Mouse (Mus musculus): ENCODE data around the gene Rdh19. TPM values are rescaled to one million over a fixed set of nuclear protein-coding genes. Genes with fewer than 3 reads are reported as not detected.

Gene Rdh19
- polyA plus RNA-seq, 1 experiment from 2014 or later = not detected

DNA sequence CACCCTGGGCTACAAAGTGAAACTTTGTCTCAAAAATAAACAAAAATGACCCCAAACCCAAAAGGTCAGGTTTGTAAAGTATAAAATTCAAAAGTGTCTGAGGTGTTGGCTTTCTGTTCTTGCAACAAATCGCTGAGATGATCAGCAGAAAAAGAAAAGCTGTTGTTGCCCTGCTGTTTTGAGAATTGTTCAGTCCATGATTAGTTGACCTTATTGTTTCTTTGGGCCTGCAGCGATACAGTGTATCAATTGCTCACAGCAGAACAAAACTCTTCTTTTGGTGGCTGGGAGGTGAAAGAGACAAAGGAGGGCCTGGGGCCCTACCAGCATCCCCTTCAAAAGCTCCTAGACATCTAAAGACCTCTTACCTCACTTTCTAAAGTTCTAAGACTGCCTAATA is 56.4 kb downstream of the Rdh19 start:
- Histone ChIP-seq H3K9ac (ENCODE audit: low read length) (no peak overlapping the region), H3K4me3 (ENCODE audit: control insufficient read depth in 1 of 2, insufficient read depth in 1 of 2, low read depth in 1 of 2, low read length in 2 of 2) (no peak overlapping the region), H3K4me1 (ENCODE audit: control insufficient read depth in 2 of 2, insufficient read depth in 2 of 2, low read length in 2 of 2) (peaks cover 0 to 4% of the 10 kb centered on the region in 2 experiments; a peak in 1 of 4 replicates), H3K9me3 (ENCODE audit: control insufficient read depth, low read length) (no peaks in the 10 kb centered on the region), H3K36me3 (ENCODE audit: control insufficient read depth, insufficient read depth, low read length) (no peaks in the 10 kb centered on the region), H3K27ac (replicated peaks in 1 of 2; ENCODE audit: control insufficient read depth in 1 of 2, insufficient read depth in 1 of 2, low read depth in 2 of 2, low read length in 2 of 2) (no peak overlapping the region), H3K4me2 (ENCODE audit: low read length) (no peak overlapping the region), H3K27me3 (ENCODE audit: control insufficient read depth, insufficient read depth, low read length) (no peaks in the 10 kb centered on the region)
- WGBS = 92% methylated on average over 2 of the region's 2 CpGs
- ATAC-seq (ENCODE audit: insufficient number of reproducible peaks, insufficient read depth, low FRiP score, low read depth) = no peak

- no peak overlapping the region for H3K4me3 ChIP-seq (ENCODE audit: control insufficient read depth in 1 of 2, insufficient read depth in 1 of 2, low read depth in 1 of 2, low read length in 2 of 2)
- H3K27me3 ChIP-seq (ENCODE audit: control insufficient read depth, insufficient read depth, low read length) = no peaks in the 10 kb centered on the region
- H3K27ac ChIP-seq (replicated peaks in 1 of 2; ENCODE audit: control insufficient read depth in 1 of 2, insufficient read depth in 1 of 2, low read depth in 2 of 2, low read length in 2 of 2) = no peak overlapping the region
- H3K4me2 ChIP-seq (ENCODE audit: low read length) = no peak overlapping the region
- no peak overlapping the region for H3K9ac ChIP-seq (ENCODE audit: low read length)
- H3K4me1 ChIP-seq (ENCODE audit: control insufficient read depth in 2 of 2, insufficient read depth in 2 of 2, low read length in 2 of 2) = peaks cover 0 to 4% of the 10 kb centered on the region in 2 experiments; a peak in 1 of 4 replicates
- H3K36me3 ChIP-seq (ENCODE audit: control insufficient read depth, insufficient read depth, low read length) = no peaks in the 10 kb centered on the region
- no peaks in the 10 kb centered on the region for H3K9me3 ChIP-seq (ENCODE audit: control insufficient read depth, low read length)
- ATAC-seq (ENCODE audit: insufficient number of reproducible peaks, insufficient read depth, low FRiP score, low read depth) = no peak
Measured at GRCm38 (mm10) chr10:127907386-127907951, 57.7 kb downstream of the Rdh19 start.

Other genes with a start within 250 kb of the Rdh19 start
- gene Lrp1, start 228.8 kb upstream of the Rdh19 start, polyA plus RNA-seq (2014; fragmentation: Nextera tagmentation; extraction: Ambion mirVana) = 29.4 and 31.2 TPM in 2 replicates
- gene Stat6, start 206.9 kb upstream of the Rdh19 start, polyA plus RNA-seq (2014; fragmentation: Nextera tagmentation; extraction: Ambion mirVana) = 25.2 and 25.7 TPM in 2 replicates
- 8.8 and 11.8 TPM in 2 replicates for gene Nemp1, start 183.0 kb upstream of the Rdh19 start, polyA plus RNA-seq (2014; fragmentation: Nextera tagmentation; extraction: Ambion mirVana)
- 6.4 and 9.0 TPM in 2 replicates for gene Nab2, start 181.4 kb upstream of the Rdh19 start, polyA plus RNA-seq (2014; fragmentation: Nextera tagmentation; extraction: Ambion mirVana)
- 0.12 TPM in 1 of 2 replicates, not detected in the other for gene Myo1a, start 144.8 kb upstream of the Rdh19 start, polyA plus RNA-seq (2014; fragmentation: Nextera tagmentation; extraction: Ambion mirVana)
- gene Tac2, start 125.5 kb upstream of the Rdh19 start, polyA plus RNA-seq (2014; fragmentation: Nextera tagmentation; extraction: Ambion mirVana) = 1.3 TPM in 1 of 2 replicates, not detected in the other
- 2.3 and 2.6 TPM in 2 replicates for gene Zbtb39, start 110.4 kb upstream of the Rdh19 start, polyA plus RNA-seq (2014; fragmentation: Nextera tagmentation; extraction: Ambion mirVana)
- gene Gpr182, start 98.2 kb upstream of the Rdh19 start, polyA plus RNA-seq (2014; fragmentation: Nextera tagmentation; extraction: Ambion mirVana) = 6.1 and 9.3 TPM in 2 replicates
- gene Rdh1, start 90.2 kb upstream of the Rdh19 start, polyA plus RNA-seq (2014; fragmentation: Nextera tagmentation; extraction: Ambion mirVana) = not detected in 2 replicates
- gene Rdh16f1, start 90.1 kb upstream of the Rdh19 start, polyA plus RNA-seq (2014; fragmentation: Nextera tagmentation; extraction: Ambion mirVana) = not detected in 2 replicates
- 0.09 and 0.14 TPM in 2 replicates for gene Rdh9, start 73.5 kb upstream of the Rdh19 start, polyA plus RNA-seq (2014; fragmentation: Nextera tagmentation; extraction: Ambion mirVana)
- gene Rdh16, start 48.8 kb upstream of the Rdh19 start, polyA plus RNA-seq (2014; fragmentation: Nextera tagmentation; extraction: Ambion mirVana) = not detected in 2 replicates
- not detected in 2 replicates for gene Rdh16f2, start 16.5 kb downstream of the Rdh19 start, polyA plus RNA-seq (2014; fragmentation: Nextera tagmentation; extraction: Ambion mirVana)
- not detected in 2 replicates for gene Rdh7, start 38.9 kb downstream of the Rdh19 start, polyA plus RNA-seq (2014; fragmentation: Nextera tagmentation; extraction: Ambion mirVana)
- gene Sdr9c7, start 48.6 kb downstream of the Rdh19 start, polyA plus RNA-seq (2014; fragmentation: Nextera tagmentation; extraction: Ambion mirVana) = not detected in 2 replicates
- not detected in 2 replicates for gene Hsd17b6, start 157.7 kb downstream of the Rdh19 start, polyA plus RNA-seq (2014; fragmentation: Nextera tagmentation; extraction: Ambion mirVana)
- 44.8 and 44.9 TPM in 2 replicates for gene Prim1, start 165.2 kb downstream of the Rdh19 start, polyA plus RNA-seq (2014; fragmentation: Nextera tagmentation; extraction: Ambion mirVana)
- gene Naca, start 185.6 kb downstream of the Rdh19 start, polyA plus RNA-seq (2014; fragmentation: Nextera tagmentation; extraction: Ambion mirVana) = 540 and 614 TPM in 2 replicates
- gene Ptges3, start 209.0 kb downstream of the Rdh19 start, polyA plus RNA-seq (2014; fragmentation: Nextera tagmentation; extraction: Ambion mirVana) = 280 and 290 TPM in 2 replicates
- gene Atp5b, start 233.3 kb downstream of the Rdh19 start, polyA plus RNA-seq (2014; fragmentation: Nextera tagmentation; extraction: Ambion mirVana) = 6,412 and 6,474 TPM in 2 replicates
- 13.3 and 17.2 TPM in 2 replicates for gene Baz2a, start 241.6 kb downstream of the Rdh19 start, polyA plus RNA-seq (2014; fragmentation: Nextera tagmentation; extraction: Ambion mirVana)

Measured in heart, embryonic 14.5 days (tissue).